Mouse (Mus musculus): ENCODE measurements around the gene Draxin. TPM values are rescaled to one million over a fixed set of nuclear protein-coding genes. Genes with fewer than 3 reads are reported as not detected.
"Not testable (repeated sequence)": the region's sequence is repeated elsewhere in the genome, so short reads cannot be mapped to it uniquely, and the experiment has no call there.

Gene Draxin
- total and polyA plus RNA-seq, 2 experiments from 2014 or later = 5.0 to 29.5 TPM

- 83% methylated on average over 11 of the region's 11 CpGs for WGBS
These were observed 78.6 kb downstream of the Draxin start for GRCm38 (mm10) chr4:148051886-148052285.

GRCm38 (mm10) chr4:148051046-148051776 lies 79.3 kb downstream of the Draxin start:
- Histone ChIP-seq H3K4me2 (ENCODE audit: low read depth, low read length, poor library complexity, severe bottlenecking) (no peak overlapping the region), H3K4me1 (ENCODE audit: insufficient read depth, low read length) (no peaks in the 10 kb centered on the region), H3K9ac (replicated peaks; ENCODE audit: low read length, poor library complexity, severe bottlenecking) (no peak overlapping the region), H3K36me3 (ENCODE audit: insufficient read depth, low read length) (peaks cover 64% of the 10 kb centered on the region), H3K27me3 (ENCODE audit: insufficient read depth, low read length) (no peaks in the 10 kb centered on the region), H3K9me3 (ENCODE audit: low read length) (no peaks in the 10 kb centered on the region), H3K27ac (ENCODE audit: low read depth, low read length) (no peak overlapping the region), H3K4me3 (ENCODE audit: low read depth, low read length) (no peak overlapping the region)
- DNase-seq (ENCODE audit: low spot score) = no peak
- 97% methylated on average over 13 of the region's 13 CpGs for WGBS
- no peak for ATAC-seq (ENCODE audit: low FRiP score)
- no peak for TF ChIP-seq CTCF (IDR thresholded peaks at IDR 0.05)

More at GRCm38 (mm10) chr4:148051886-148052285, 78.6 kb downstream of the Draxin start:
- Histone ChIP-seq H3K27me3 (ENCODE audit: insufficient read depth, low read length) (no peaks in the 10 kb centered on the region), H3K9me3 (ENCODE audit: low read length) (no peaks in the 10 kb centered on the region), H3K4me3 (ENCODE audit: low read depth, low read length) (no peak overlapping the region), H3K36me3 (ENCODE audit: insufficient read depth, low read length) (peaks cover 70% of the 10 kb centered on the region), H3K9ac (replicated peaks; ENCODE audit: low read length, poor library complexity, severe bottlenecking) (no peak overlapping the region), H3K4me1 (ENCODE audit: insufficient read depth, low read length) (no peaks in the 10 kb centered on the region), H3K4me2 (ENCODE audit: low read depth, low read length, poor library complexity, severe bottlenecking) (no peak overlapping the region), H3K27ac (ENCODE audit: low read depth, low read length) (no peak overlapping the region)
- no peak for TF ChIP-seq CTCF (IDR thresholded peaks at IDR 0.05)
- ATAC-seq (ENCODE audit: low FRiP score) = no peak
- no peak for DNase-seq (ENCODE audit: low spot score)

GRCm38 (mm10) chr4:148050396-148050914 lies 80.0 kb downstream of the Draxin start:
- H3K4me3 ChIP-seq (ENCODE audit: low read depth, low read length); H3K9me3 ChIP-seq (ENCODE audit: low read length); H3K9ac ChIP-seq (replicated peaks; ENCODE audit: low read length, poor library complexity, severe bottlenecking); H3K4me1 ChIP-seq (ENCODE audit: insufficient read depth, low read length); ATAC-seq (ENCODE audit: low FRiP score); H3K27me3 ChIP-seq (ENCODE audit: insufficient read depth, low read length); H3K27ac ChIP-seq (ENCODE audit: low read depth, low read length); DNase-seq (ENCODE audit: low spot score); H3K4me2 ChIP-seq (ENCODE audit: low read depth, low read length, poor library complexity, severe bottlenecking): not testable (repeated sequence)
- H3K36me3 ChIP-seq (ENCODE audit: insufficient read depth, low read length) = peaks cover 59% of the 10 kb centered on the region
- 97% methylated on average over 3 of the region's 3 CpGs for WGBS

Small RNAs within 50 kb of the gene (microRNA-seq; reads per million reads assigned to microRNA genes)
- gene Mir7022 (ENCODE audit: borderline number of aligned reads) = not detected

Other genes starting within 250 kb of the Draxin start
- gene Mfn2, start 226.0 kb downstream of the Draxin start, total RNA-seq (2014; rRNA removed) = 92.3 and 97.7 TPM in 2 replicates
- gene Mfn2, start 226.0 kb downstream of the Draxin start, polyA plus RNA-seq (2015; fragmentation: Nextera tagmentation; extraction: Ambion mirVana) = 96.9 and 99.0 TPM in 2 replicates
- gene Plod1, start 193.9 kb downstream of the Draxin start, total RNA-seq (2014; rRNA removed) = 25.1 and 26.1 TPM in 2 replicates
- 20.0 and 20.2 TPM in 2 replicates for gene Plod1, start 193.9 kb downstream of the Draxin start, polyA plus RNA-seq (2015; fragmentation: Nextera tagmentation; extraction: Ambion mirVana)
- 56.8 and 68.3 TPM in 2 replicates for gene 2510039O18Rik, start 189.8 kb downstream of the Draxin start, total RNA-seq (2014; rRNA removed)
- gene 2510039O18Rik, start 189.8 kb downstream of the Draxin start, polyA plus RNA-seq (2015; fragmentation: Nextera tagmentation; extraction: Ambion mirVana) = 10.6 and 12.3 TPM in 2 replicates
- gene Nppb, start 144.9 kb downstream of the Draxin start, total RNA-seq (2014; rRNA removed) = not detected in 2 replicates
- 0.29 TPM in 1 of 2 replicates, not detected in the other for gene Nppb, start 144.9 kb downstream of the Draxin start, polyA plus RNA-seq (2015; fragmentation: Nextera tagmentation; extraction: Ambion mirVana)
- 2.2 and 2.9 TPM in 2 replicates for gene Nppa, start 130.0 kb downstream of the Draxin start, total RNA-seq (2014; rRNA removed)
- gene Nppa, start 130.0 kb downstream of the Draxin start, polyA plus RNA-seq (2015; fragmentation: Nextera tagmentation; extraction: Ambion mirVana) = 4.5 and 6.1 TPM in 2 replicates
- 58.2 and 64.9 TPM in 2 replicates for gene Clcn6, start 91.9 kb downstream of the Draxin start, total RNA-seq (2014; rRNA removed)
- 26.1 and 26.5 TPM in 2 replicates for gene Clcn6, start 91.9 kb downstream of the Draxin start, polyA plus RNA-seq (2015; fragmentation: Nextera tagmentation; extraction: Ambion mirVana)
- gene Mthfr, start 91.6 kb downstream of the Draxin start, total RNA-seq (2014; rRNA removed) = 34.4 and 51.1 TPM in 2 replicates
- gene Mthfr, start 91.6 kb downstream of the Draxin start, polyA plus RNA-seq (2015; fragmentation: Nextera tagmentation; extraction: Ambion mirVana) = 10.1 and 12.4 TPM in 2 replicates
- 6.6 and 7.5 TPM in 2 replicates for gene Agtrap, start 42.7 kb downstream of the Draxin start, total RNA-seq (2014; rRNA removed)
- gene Agtrap, start 42.7 kb downstream of the Draxin start, polyA plus RNA-seq (2015; fragmentation: Nextera tagmentation; extraction: Ambion mirVana) = 7.4 and 8.6 TPM in 2 replicates
- gene Mad2l2, start 314 bp downstream of the Draxin start, total RNA-seq (2014; rRNA removed) = 42.0 and 51.7 TPM in 2 replicates
- gene Mad2l2, start 314 bp downstream of the Draxin start, polyA plus RNA-seq (2015; fragmentation: Nextera tagmentation; extraction: Ambion mirVana) = 84.0 and 89.1 TPM in 2 replicates
- gene Fbxo6, start 21.4 kb upstream of the Draxin start, total RNA-seq (2014; rRNA removed) = 23.4 and 27.7 TPM in 2 replicates
- 23.6 and 25.8 TPM in 2 replicates for gene Fbxo6, start 21.4 kb upstream of the Draxin start, polyA plus RNA-seq (2015; fragmentation: Nextera tagmentation; extraction: Ambion mirVana)
- 169 and 189 TPM in 2 replicates for gene Fbxo44, start 29.8 kb upstream of the Draxin start, total RNA-seq (2014; rRNA removed)
- gene Fbxo44, start 29.8 kb upstream of the Draxin start, polyA plus RNA-seq (2015; fragmentation: Nextera tagmentation; extraction: Ambion mirVana) = 107 and 116 TPM in 2 replicates
- gene Fbxo2, start 29.9 kb upstream of the Draxin start, total RNA-seq (2014; rRNA removed) = 13.5 and 17.5 TPM in 2 replicates
- 17.0 and 18.1 TPM in 2 replicates for gene Fbxo2, start 29.9 kb upstream of the Draxin start, polyA plus RNA-seq (2015; fragmentation: Nextera tagmentation; extraction: Ambion mirVana)
- 19.7 and 25.1 TPM in 2 replicates for gene Disp3, start 157.3 kb upstream of the Draxin start, total RNA-seq (2014; rRNA removed)
- gene Disp3, start 157.3 kb upstream of the Draxin start, polyA plus RNA-seq (2015; fragmentation: Nextera tagmentation; extraction: Ambion mirVana) = 6.8 and 7.8 TPM in 2 replicates

All from midbrain, postnatal 0 days (tissue).